Mouse (Mus musculus) stomach, embryonic 14.5 days (tissue): ENCODE results near the gene Zfyve27. TPM values are rescaled to one million over a fixed set of nuclear protein-coding genes. Genes with fewer than 3 reads are reported as not detected.

ENCODE experiments used
- ATAC-seq: fragments of 200-750 bp; cut with Nextera tagmentation; 2 replicates; pipeline ENCODE4 v1.8.0; 2017; ENCODE audit warnings: low read depth, moderate TSS enrichment; ENCODE audit not compliant: insufficient number of reproducible peaks, insufficient read depth, low FRiP score
- H3K27ac ChIP-seq: fragments of 300-500 bp; sonication (generic); 2 replicates; pipeline ENCODE4 v1.5.1; 2014; ENCODE audit warnings: mild to moderate bottlenecking, low read length, moderate library complexity, mixed read lengths
- H3K27me3 ChIP-seq: fragments of 300-500 bp; sonication (generic); 2 replicates; pipeline ENCODE4 v1.6.1; 2014; ENCODE audit warnings: low read length, control low read depth, mixed read lengths; ENCODE audit not compliant: control insufficient read depth, insufficient read depth
- H3K36me3 ChIP-seq: fragments of 300-500 bp; sonication (generic); 2 replicates; pipeline ENCODE4 v1.6.1; 2014; ENCODE audit warnings: mild to moderate bottlenecking, control low read depth, low read length, moderate library complexity, mixed read lengths; ENCODE audit not compliant: control insufficient read depth, insufficient read depth
- H3K4me1 ChIP-seq: fragments of 300-500 bp; sonication (generic); 2 replicates; pipeline ENCODE4 v1.6.1; 2014; ENCODE audit warnings: low read length, control low read depth, mixed read lengths; ENCODE audit not compliant: control insufficient read depth, insufficient read depth
- H3K4me2 ChIP-seq: fragments of 300-500 bp; sonication (generic); replicated peaks from 2 replicates; pipeline ENCODE4 v1.6.1; 2014; ENCODE audit warnings: low read depth, low read length, control low read depth
- H3K4me3 ChIP-seq: fragments of 300-500 bp; sonication (generic); 2 replicates; pipeline ENCODE4 v1.5.1; 2014; ENCODE audit warnings: low read depth, low read length, control low read depth
- H3K9ac ChIP-seq: fragments of 300-500 bp; sonication (generic); replicated peaks from 2 replicates; pipeline ENCODE4 v1.6.1; 2014; ENCODE audit warnings: low read depth, mild to moderate bottlenecking, control low read depth, low read length, moderate library complexity, mixed read lengths
- H3K9me3 ChIP-seq: fragments of 300-500 bp; sonication (generic); 2 replicates; pipeline ENCODE4 v1.6.1; 2016; ENCODE audit warnings: low read depth, low read length, control low read depth; ENCODE audit not compliant: control insufficient read depth
- WGBS: fragments of 180-500 bp; shearing (Covaris S2); extraction: QIAGEN DNeasy Blood & Tissue Kit; methylation state at CpG from one replicate; pipeline ENCODE4 v1.1.7; 2014; 5-methylcytosine and 5-hydroxymethylcytosine counted together
- polyA plus RNA-seq: library from polyadenylated mRNA; unstranded; fragments of >200 nt; fragmentation: Nextera tagmentation; extraction: Ambion mirVana; gene quantifications from 2 replicates; pipeline ENCODE4 v1.2.1, GENCODE M21; 2014

Gene Zfyve27
- polyA plus RNA-seq, 1 experiment from 2014 or later, result 15.7 TPM

DNA sequence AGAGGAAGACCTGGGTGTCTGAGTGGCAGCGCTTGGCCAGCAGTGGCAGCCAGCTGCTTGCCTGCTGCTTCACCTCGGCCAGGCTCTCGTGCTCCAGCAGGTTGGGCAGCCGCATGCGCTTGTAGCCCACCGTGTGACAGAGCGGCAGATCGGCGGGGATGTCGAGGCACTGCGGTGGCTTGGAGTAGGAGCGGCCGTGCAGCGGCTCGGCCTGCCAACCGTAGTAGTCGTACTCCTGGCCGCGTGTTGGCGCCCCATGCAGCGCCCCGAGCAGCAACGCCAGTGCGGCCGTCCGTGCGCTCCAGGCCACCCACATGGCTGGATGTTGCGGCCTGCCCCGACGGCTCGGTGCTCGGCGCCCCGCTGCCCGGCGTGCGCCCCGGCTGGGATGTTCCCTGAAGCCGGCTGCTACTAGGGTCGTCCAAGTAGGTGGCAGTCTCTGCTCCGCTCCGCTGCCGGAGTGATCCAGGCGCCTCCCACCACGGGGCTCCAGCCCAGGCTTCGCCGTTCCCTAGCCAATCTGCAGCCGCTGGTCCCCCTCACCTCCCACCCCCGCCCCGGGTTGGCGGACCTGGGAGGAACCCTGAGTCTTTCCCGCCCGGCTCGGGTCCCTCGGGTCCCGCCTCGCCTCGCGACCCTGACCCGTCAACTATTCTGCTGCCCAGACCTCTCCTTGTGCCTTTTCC is 38.1 kb downstream of the Zfyve27 start, which contains the start of gene Sfrp5:
Gene Sfrp5 (minus strand): TSS at position 557 of the 686 bp plus-strand sequence.
- no peak within 1 kb of the TSS for H3K9ac ChIP-seq
- ATAC-seq, result no peak
- peak within 1 kb of the TSS; percentile 40 for H3K4me2 ChIP-seq
- no peak within 1 kb of the TSS for H3K27ac ChIP-seq
- under 1% methylated on average over 56 of the region's 60 CpGs for WGBS
- no peaks in the 10 kb centered on the region for H3K4me1 ChIP-seq
- H3K27me3 ChIP-seq, result peaks cover 37% of the 10 kb centered on the region
- peak within 1 kb of the TSS; percentile 17; the same call in 1 of the 2 replicates for H3K4me3 ChIP-seq
- H3K9me3 ChIP-seq, result no peaks in the 10 kb centered on the region
- H3K36me3 ChIP-seq, result no peaks in the 10 kb centered on the region

- Histone ChIP-seq H3K9me3 (no peaks in the 10 kb centered on the region), H3K27ac (no peak overlapping the region), H3K4me2 (peak overlapping the region; percentile 40; the same call in 1 of the 2 replicates), H3K4me3 (peak overlapping the region; percentile 17; the same call in 1 of the 2 replicates), H3K36me3 (no peaks in the 10 kb centered on the region), H3K9ac (no peak overlapping the region), H3K27me3 (peaks cover 37% of the 10 kb centered on the region), H3K4me1 (no peaks in the 10 kb centered on the region)
- 34% methylated on average over 8 of the region's 8 CpGs for WGBS
- no peak for ATAC-seq
Measured at GRCm38 (mm10) chr19:42202467-42202866, 38.7 kb downstream of the Zfyve27 start.

GRCm38 (mm10) chr19:42204306-42204705 is 40.6 kb downstream of the Zfyve27 start:
- H3K9ac ChIP-seq, result no peak overlapping the region
- no peak overlapping the region for H3K4me3 ChIP-seq
- no peaks in the 10 kb centered on the region for H3K9me3 ChIP-seq
- ATAC-seq, result 0 out of 2 replicates have a peak, but pooled peaks have one; percentile 23
- WGBS, result 66% methylated on average over 4 of the region's 4 CpGs
- H3K4me2 ChIP-seq, result no peak overlapping the region
- H3K27me3 ChIP-seq, result peaks cover 34% of the 10 kb centered on the region
- no peaks in the 10 kb centered on the region for H3K36me3 ChIP-seq
- H3K4me1 ChIP-seq, result no peaks in the 10 kb centered on the region
- no peak overlapping the region for H3K27ac ChIP-seq

GRCm38 (mm10) chr19:42205201-42205600 is 41.5 kb downstream of the Zfyve27 start:
- no peak overlapping the region for H3K9ac ChIP-seq
- H3K27me3 ChIP-seq, result peaks cover 29% of the 10 kb centered on the region
- ATAC-seq, result no peak
- no peak overlapping the region for H3K4me3 ChIP-seq
- no peak overlapping the region for H3K27ac ChIP-seq
- WGBS, result 80% methylated on average over 8 of the region's 8 CpGs
- H3K4me1 ChIP-seq, result no peaks in the 10 kb centered on the region
- no peak overlapping the region for H3K4me2 ChIP-seq
- H3K36me3 ChIP-seq, result no peaks in the 10 kb centered on the region
- no peaks in the 10 kb centered on the region for H3K9me3 ChIP-seq

DNA sequence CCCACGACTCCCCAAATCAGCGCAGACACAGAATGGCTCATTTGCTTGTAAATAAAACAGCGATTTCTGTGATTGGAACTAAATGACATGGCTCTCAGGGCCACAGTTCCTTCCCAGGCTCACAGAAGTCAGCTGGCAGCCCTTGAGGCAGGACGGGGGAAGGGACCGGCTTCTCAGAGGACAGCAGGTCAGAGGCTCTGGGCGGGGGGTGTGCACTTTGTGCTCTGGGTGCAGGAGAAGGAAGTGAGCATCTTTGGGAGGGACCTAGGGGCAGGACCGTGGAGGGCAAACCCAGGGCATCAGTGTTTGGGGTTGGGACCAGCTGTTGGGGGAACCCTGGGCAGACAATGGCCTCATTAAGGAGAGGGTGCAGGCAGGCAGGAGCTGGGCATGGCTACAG is 45.7 kb downstream of the Zfyve27 start:
- H3K4me1 ChIP-seq, result no peaks in the 10 kb centered on the region
- no peaks in the 10 kb centered on the region for H3K36me3 ChIP-seq
- ATAC-seq, result no peak
- H3K4me3 ChIP-seq, result no peak overlapping the region
- no peak overlapping the region for H3K27ac ChIP-seq
- H3K4me2 ChIP-seq, result no peak overlapping the region
- no peaks in the 10 kb centered on the region for H3K9me3 ChIP-seq
- 53% methylated on average over 7 of the region's 7 CpGs for WGBS
- no peaks in the 10 kb centered on the region for H3K27me3 ChIP-seq
- H3K9ac ChIP-seq, result no peak overlapping the region

GRCm38 (mm10) chr19:42209976-42210375 is 46.2 kb downstream of the Zfyve27 start:
- 57% methylated on average over 6 of the region's 6 CpGs for WGBS
- H3K36me3 ChIP-seq, result no peaks in the 10 kb centered on the region
- H3K27me3 ChIP-seq, result no peaks in the 10 kb centered on the region

DNA sequence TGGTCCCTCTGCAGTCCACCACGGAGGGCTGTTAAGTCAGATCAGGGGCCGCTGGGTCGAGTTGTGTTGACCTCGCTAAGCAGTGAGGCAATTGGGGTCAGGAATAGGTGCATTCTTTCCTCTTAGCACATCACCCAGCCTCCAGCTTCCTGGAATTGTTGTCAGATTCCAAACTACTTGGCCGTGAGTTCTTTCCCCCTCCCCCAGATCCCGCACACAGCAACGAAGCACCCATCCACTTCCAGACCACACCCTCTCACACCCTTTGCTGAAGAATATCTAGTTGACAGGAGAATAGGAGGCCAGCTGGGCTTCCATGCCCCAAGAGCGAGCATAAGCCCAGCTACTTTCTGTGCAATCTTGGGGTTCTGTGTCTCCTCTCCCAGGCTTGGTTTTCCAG is 48.2 kb downstream of the Zfyve27 start:
- no peaks in the 10 kb centered on the region for H3K9me3 ChIP-seq
- H3K4me1 ChIP-seq, result no peaks in the 10 kb centered on the region
- ATAC-seq, result no peak
- no peak overlapping the region for H3K27ac ChIP-seq
- 26% methylated on average over 8 of the region's 8 CpGs for WGBS
- H3K27me3 ChIP-seq, result no peaks in the 10 kb centered on the region
- no peaks in the 10 kb centered on the region for H3K36me3 ChIP-seq
- H3K9ac ChIP-seq, result no peak overlapping the region
- no peak overlapping the region for H3K4me2 ChIP-seq
- no peak overlapping the region for H3K4me3 ChIP-seq

More at GRCm38 (mm10) chr19:42209976-42210375, 46.2 kb downstream of the Zfyve27 start:
- no peak overlapping the region for H3K4me2 ChIP-seq
- H3K4me3 ChIP-seq, result no peak overlapping the region
- no peak overlapping the region for H3K9ac ChIP-seq
- no peaks in the 10 kb centered on the region for H3K9me3 ChIP-seq
- no peaks in the 10 kb centered on the region for H3K4me1 ChIP-seq
- ATAC-seq, result no peak
- no peak overlapping the region for H3K27ac ChIP-seq

GRCm38 (mm10) chr19:42214601-42215000 is 50.9 kb downstream of the Zfyve27 start:
- no peaks in the 10 kb centered on the region for H3K4me1 ChIP-seq
- H3K27ac ChIP-seq, result no peak overlapping the region
- no peak overlapping the region for H3K4me2 ChIP-seq
- 54% methylated on average over 2 of the region's 2 CpGs for WGBS
- H3K27me3 ChIP-seq, result no peaks in the 10 kb centered on the region
- no peak overlapping the region for H3K4me3 ChIP-seq
- H3K9ac ChIP-seq, result no peak overlapping the region
- no peaks in the 10 kb centered on the region for H3K9me3 ChIP-seq
- H3K36me3 ChIP-seq, result no peaks in the 10 kb centered on the region
- ATAC-seq, result no peak
